Mouse (Mus musculus) monocyte, adult 5-6 weeks (primary cell): Measurements from ENCODE around the gene Olfr766-ps1. TPM values are rescaled to one million over a fixed set of nuclear protein-coding genes. Genes with fewer than 3 reads are reported as not detected.
"Not testable (repeated sequence)": the region's sequence is repeated elsewhere in the genome, so short reads cannot be mapped to it uniquely, and the experiment has no call there.

ENCODE experiments used
- ATAC-seq: fragments of 153-309, 156-312 bp; replicated peaks from 2 replicates; pipeline ENCODE4 v1.8.0; 2017; ENCODE audit warnings: mild to moderate bottlenecking; ENCODE audit not compliant: low TSS enrichment, insufficient number of reproducible peaks, severe bottlenecking, poor library complexity, low FRiP score
- total RNA-seq: library from RNA; stranded (forward); fragments of 200-1000, 200-491, 200-594 nt; gene quantifications from 3 replicates; pipeline ENCODE4 v1.2.3, GENCODE M21; 2017

Gene Olfr766-ps1
- total RNA-seq: not detected in 3 replicates

- no peak for ATAC-seq
These were observed at the start of gene Olfr766-ps1 for GRCm38 (mm10) chr10:129068877-129069276. Olfr766-ps1 (minus strand) TSS chr10:129068977.

- no peak for ATAC-seq
These were observed 49.0 kb upstream of the Olfr766-ps1 start, which contains the start of gene Olfr769 for GRCm38 (mm10) chr10:129117761-129118160. Olfr769 (minus strand) TSS chr10:129117861.

DNA sequence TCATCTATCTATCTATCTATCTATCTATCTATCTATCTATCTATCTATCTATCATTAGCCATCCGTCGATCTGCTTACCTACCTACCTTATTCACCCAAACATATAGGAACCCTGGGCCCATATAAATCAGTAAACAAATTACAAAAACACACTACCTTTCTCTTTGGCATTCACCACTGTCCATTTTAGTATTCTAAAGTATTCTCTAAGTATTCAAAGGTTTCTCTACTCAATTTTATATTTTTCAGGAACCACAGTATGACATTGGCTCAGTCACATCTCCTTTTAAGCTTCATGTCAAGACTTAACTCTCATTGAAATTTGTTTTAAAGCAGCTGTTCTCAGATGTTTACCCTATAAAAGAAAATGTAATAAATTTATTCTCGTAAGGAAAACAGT is 46.4 kb upstream of the Olfr766-ps1 start:
- no peak for ATAC-seq

- no peak for ATAC-seq
These were observed 32.5 kb upstream of the Olfr766-ps1 start for GRCm38 (mm10) chr10:129101231-129101630.

DNA sequence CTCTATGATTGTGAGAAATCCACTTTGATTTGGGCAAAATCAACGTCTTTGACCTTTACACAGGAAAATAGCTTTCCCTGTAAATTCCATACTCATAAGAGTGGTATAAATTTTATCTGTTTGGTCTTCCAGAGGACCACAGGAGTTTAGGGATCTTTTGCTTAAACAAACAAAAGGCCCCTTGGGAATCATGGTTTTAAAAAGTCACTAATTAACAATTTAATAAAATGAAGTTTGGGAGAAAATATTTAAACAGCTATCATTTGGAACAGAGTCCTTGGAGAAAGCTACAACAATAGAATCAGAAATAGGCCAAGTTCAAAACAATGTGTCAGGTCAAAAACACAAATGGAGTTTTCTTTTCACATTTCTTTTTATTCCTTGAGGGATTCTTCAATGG is 30.5 kb upstream of the Olfr766-ps1 start, which contains the start of gene Olfr768:
Gene Olfr768, minus strand, starts transcription at position 101 of the 400 bp plus-strand sequence.
- ATAC-seq: no peak

DNA sequence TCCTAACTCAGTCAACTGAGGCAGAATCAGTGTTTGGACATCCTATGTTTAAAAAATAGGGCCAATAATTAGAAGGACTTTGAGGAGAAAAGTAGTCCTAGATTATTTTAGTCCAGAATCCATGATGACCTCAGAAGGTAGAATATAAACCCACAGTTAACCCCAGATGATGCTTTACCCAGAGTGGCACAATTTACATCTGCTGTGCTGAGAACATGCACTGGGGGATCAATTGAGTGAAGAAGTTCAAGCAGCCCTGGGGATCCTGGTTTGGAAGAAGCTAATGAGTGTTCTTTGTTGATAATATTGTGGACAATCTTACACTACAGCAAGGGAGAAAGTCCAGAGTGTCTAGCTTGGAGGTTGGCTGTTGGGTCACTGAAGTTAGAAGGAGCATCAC is 14.0 kb upstream of the Olfr766-ps1 start, which contains the start of gene Olfr767:
Gene Olfr767, minus strand, starts transcription at position 101 of the 400 bp plus-strand sequence.
- ATAC-seq: not testable (repeated sequence)

DNA sequence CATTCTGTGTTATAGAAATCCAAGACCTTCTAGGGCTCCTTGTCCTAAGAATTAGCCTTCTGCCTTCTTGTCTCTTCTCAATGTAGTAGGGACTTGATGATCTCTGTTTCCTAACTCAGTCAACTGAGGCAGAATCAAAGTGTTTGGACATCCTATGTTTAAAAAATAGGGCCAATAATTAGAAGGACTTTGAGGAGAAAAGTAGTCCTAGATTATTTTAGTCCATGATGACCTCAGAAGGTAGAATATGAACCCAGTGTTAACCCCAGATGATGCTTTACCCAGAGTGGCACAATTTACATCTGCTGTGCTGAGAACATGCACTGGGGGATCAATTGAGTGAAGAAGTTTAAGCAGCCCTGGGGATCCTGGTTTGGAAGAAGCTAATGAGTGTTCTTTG is 18.9 kb downstream of the Olfr766-ps1 start, which contains the start of gene Olfr765:
Gene Olfr765, minus strand, starts transcription at position 101 of the 400 bp plus-strand sequence.
- not testable (repeated sequence) for ATAC-seq

DNA sequence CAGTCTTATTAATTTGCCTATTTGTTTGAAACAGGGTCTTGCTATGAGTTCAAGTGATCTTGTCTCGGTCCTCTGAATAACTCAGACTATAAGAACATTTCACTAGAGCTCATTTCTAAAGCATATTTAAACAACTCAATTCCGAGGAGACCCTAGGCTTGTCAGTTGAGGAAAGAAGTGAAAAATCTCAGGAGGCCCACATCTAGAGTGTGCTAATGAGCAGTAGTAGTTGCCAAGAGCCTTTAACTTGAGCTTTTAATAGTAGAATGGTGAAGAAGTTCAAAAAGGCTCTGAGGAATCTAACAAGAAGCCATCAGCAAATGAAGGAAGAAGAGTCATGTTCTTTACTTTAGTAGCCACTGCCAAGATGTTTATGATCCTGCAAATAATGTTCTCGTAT is 29.0 kb downstream of the Olfr766-ps1 start, which contains the start of gene Olfr764-ps1:
Gene Olfr764-ps1, minus strand, starts transcription at position 101 of the 400 bp plus-strand sequence.
- ATAC-seq: no peak

DNA sequence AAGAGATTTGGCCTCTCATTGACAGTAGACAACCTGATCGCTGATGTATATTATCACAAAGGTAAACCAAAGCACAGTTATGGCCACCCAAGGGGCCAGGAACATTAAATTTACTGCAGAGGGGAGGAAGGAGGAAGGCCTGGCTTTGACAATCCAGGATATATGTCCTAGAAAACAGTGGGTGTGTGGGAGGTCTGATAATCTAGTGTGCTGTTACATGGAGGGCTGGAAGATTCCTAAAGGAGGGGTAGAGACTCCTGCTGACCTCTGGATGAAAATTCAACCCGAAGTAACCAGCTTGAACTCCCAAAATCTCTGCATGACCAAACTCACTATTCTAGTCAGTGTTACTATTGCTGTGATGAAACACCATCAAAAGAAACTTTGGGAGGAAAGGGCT is 40.4 kb downstream of the Olfr766-ps1 start:
- no peak for ATAC-seq

- ATAC-seq: no peak
These were observed 42.6 kb downstream of the Olfr766-ps1 start for GRCm38 (mm10) chr10:129026018-129026662.

GRCm38 (mm10) chr10:129023319-129023718 is 45.5 kb downstream of the Olfr766-ps1 start:
- ATAC-seq: no peak

GRCm38 (mm10) chr10:129014477-129014876 is 54.3 kb downstream of the Olfr766-ps1 start:
- no peak for ATAC-seq

Other genes starting within 250 kb of the Olfr766-ps1 start
- 72.1 to 86.7 TPM (median 76.6 TPM) in 3 replicates for gene Ormdl2, start 247.3 kb downstream of the Olfr766-ps1 start, total RNA-seq
- gene Gdf11, start 177.3 kb downstream of the Olfr766-ps1 start, total RNA-seq: 0.57 to 3.8 TPM (median 1.8 TPM) in 3 replicates
- 12.1 to 26.5 TPM (median 22.9 TPM) in 3 replicates for gene Cd63, start 168.0 kb downstream of the Olfr766-ps1 start, total RNA-seq
- gene Rdh5, start 146.1 kb downstream of the Olfr766-ps1 start, total RNA-seq: 1.5 to 7.6 TPM in 2 of 3 replicates, not detected in the other
- gene Bloc1s1, start 144.9 kb downstream of the Olfr766-ps1 start, total RNA-seq: 110 to 127 TPM (median 111 TPM) in 3 replicates
- gene Itga7, start 135.2 kb downstream of the Olfr766-ps1 start, total RNA-seq: 0.19 to 0.53 TPM in 2 of 3 replicates, not detected in the other
- not detected in 3 replicates for gene Mettl7b, start 108.0 kb downstream of the Olfr766-ps1 start, total RNA-seq
- not detected in 3 replicates for gene Olfr9, start 79.5 kb downstream of the Olfr766-ps1 start, total RNA-seq
- gene Olfr763, start 58.2 kb downstream of the Olfr766-ps1 start, total RNA-seq: not detected in 3 replicates
- not detected in 3 replicates for gene Olfr764-ps1, start 29.1 kb downstream of the Olfr766-ps1 start, total RNA-seq
- gene Olfr765, start 19.0 kb downstream of the Olfr766-ps1 start, total RNA-seq: not detected in 3 replicates
- not detected in 3 replicates for gene Olfr767, start 13.9 kb upstream of the Olfr766-ps1 start, total RNA-seq
- not detected in 3 replicates for gene Olfr768, start 30.4 kb upstream of the Olfr766-ps1 start, total RNA-seq
- gene Olfr769, start 48.9 kb upstream of the Olfr766-ps1 start, total RNA-seq: not detected in 3 replicates
- gene Olfr770, start 70.0 kb upstream of the Olfr766-ps1 start, total RNA-seq: not detected in 3 replicates
- not detected in 3 replicates for gene Olfr771, start 95.8 kb upstream of the Olfr766-ps1 start, total RNA-seq
- gene Olfr772, start 108.9 kb upstream of the Olfr766-ps1 start, total RNA-seq: not detected in 3 replicates
- gene Olfr773, start 118.4 kb upstream of the Olfr766-ps1 start, total RNA-seq: not detected in 3 replicates
- not detected in 3 replicates for gene Olfr774, start 167.2 kb upstream of the Olfr766-ps1 start, total RNA-seq
- gene Olfr775, start 179.4 kb upstream of the Olfr766-ps1 start, total RNA-seq: not detected in 3 replicates
- not detected in 3 replicates for gene Olfr776, start 190.2 kb upstream of the Olfr766-ps1 start, total RNA-seq
- gene Olfr777, start 202.5 kb upstream of the Olfr766-ps1 start, total RNA-seq: not detected in 3 replicates
- not detected in 3 replicates for gene Olfr780, start 249.1 kb upstream of the Olfr766-ps1 start, total RNA-seq